Mouse (Mus musculus): Measurements from ENCODE around the gene Ppp1r1a. TPM values are rescaled to one million over a fixed set of nuclear protein-coding genes. Genes with fewer than 3 reads are reported as not detected.

Ppp1r1a gene
- polyA plus RNA-seq, 1 experiment from 2014 or later: 6.5 TPM

DNA sequence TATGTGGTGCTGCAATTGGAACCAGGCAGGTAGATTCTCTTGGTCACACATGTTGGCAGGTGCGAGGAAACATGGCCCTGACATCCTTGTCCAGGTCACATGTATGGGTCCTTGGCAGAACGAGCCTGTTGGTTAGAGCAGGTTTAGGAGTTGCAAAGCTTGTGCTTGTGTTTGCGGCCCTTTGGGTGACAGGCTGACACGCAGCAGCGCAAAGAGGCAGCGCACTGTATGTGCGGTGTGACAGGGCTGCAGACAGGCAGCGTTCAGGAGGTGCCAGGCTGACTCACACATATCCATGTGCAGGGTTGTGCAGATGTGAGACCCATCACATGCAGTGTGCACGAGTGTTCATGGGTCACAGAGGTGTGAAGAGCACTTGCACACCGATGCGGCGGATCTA is 34.1 kb downstream of the Ppp1r1a start:
- Histone ChIP-seq H3K9me3 (replicated peaks) (no peaks in the 10 kb centered on the region), H3K4me1 (peaks cover 18% of the 10 kb centered on the region), H3K36me3 (no peaks in the 10 kb centered on the region), H3K4me3 (peak overlapping the region; percentile 74), H3K27me3 (ENCODE audit: low read depth, poor library complexity, severe bottlenecking) (peaks cover 82% of the 10 kb centered on the region), H3K27ac (no peak overlapping the region)
- WGBS: 43% methylated on average over 12 of the region's 12 CpGs
- DNase-seq (ENCODE audit: low spot score): peak; percentile 40

DNA sequence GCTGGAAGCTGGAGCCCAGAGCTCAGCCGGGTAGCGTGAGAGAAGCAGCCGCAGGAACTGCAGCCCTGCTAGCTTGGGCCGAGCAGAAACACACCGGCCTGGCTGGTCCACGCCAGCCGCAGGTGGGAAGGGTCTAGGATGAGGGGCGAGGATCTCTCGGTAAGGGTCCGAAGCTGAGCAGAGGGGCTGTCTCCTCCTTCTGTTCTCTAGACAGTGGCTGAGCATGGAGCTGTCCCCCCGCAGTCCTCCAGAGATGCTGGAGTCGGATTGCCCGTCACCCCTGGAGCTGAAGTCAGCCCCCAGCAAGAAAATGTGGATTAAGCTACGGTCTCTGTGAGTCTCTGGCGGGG is 34.6 kb downstream of the Ppp1r1a start:
- peak overlapping the region; percentile 79 for H3K27ac ChIP-seq
- H3K9me3 ChIP-seq (replicated peaks): no peaks in the 10 kb centered on the region
- DNase-seq (ENCODE audit: low spot score): no peak
- H3K27me3 ChIP-seq (ENCODE audit: low read depth, poor library complexity, severe bottlenecking): peaks cover 79% of the 10 kb centered on the region
- 0% methylated on average over 14 of the region's 15 CpGs for WGBS
- peak overlapping the region; percentile 74 for H3K4me3 ChIP-seq
- H3K36me3 ChIP-seq: no peaks in the 10 kb centered on the region
- peaks cover 22% of the 10 kb centered on the region for H3K4me1 ChIP-seq

- no peaks in the 10 kb centered on the region for H3K36me3 ChIP-seq
- WGBS: 1% methylated on average over 62 of the region's 63 CpGs
- H3K27ac ChIP-seq: peak within 1 kb of the TSS; percentile 79
- H3K27me3 ChIP-seq (ENCODE audit: low read depth, poor library complexity, severe bottlenecking): peaks cover 75% of the 10 kb centered on the region
- peaks cover 28% of the 10 kb centered on the region for H3K4me1 ChIP-seq
- H3K4me3 ChIP-seq: peak within 1 kb of the TSS; percentile 74
- peak; percentile 71 for DNase-seq (ENCODE audit: low spot score)
- H3K9me3 ChIP-seq (replicated peaks): no peaks in the 10 kb centered on the region
Observed at GRCm38 (mm10) chr15:103502435-103503250, 35.2 kb downstream of the Ppp1r1a start, which contains the start of gene Pde1b. Gene Pde1b, plus strand, starts transcription at chr15:103503034.

GRCm38 (mm10) chr15:103501186-103501585 is 36.6 kb downstream of the Ppp1r1a start:
- H3K27me3 ChIP-seq (ENCODE audit: low read depth, poor library complexity, severe bottlenecking): peaks cover 62% of the 10 kb centered on the region
- WGBS: 83% methylated on average over 2 of the region's 2 CpGs

GRCm38 (mm10) chr15:103500723-103501122 is 37.1 kb downstream of the Ppp1r1a start:
- Histone ChIP-seq H3K27ac (no peak overlapping the region), H3K36me3 (no peaks in the 10 kb centered on the region), H3K9me3 (replicated peaks) (no peaks in the 10 kb centered on the region), H3K4me3 (no peak overlapping the region), H3K4me1 (peaks cover 35% of the 10 kb centered on the region), H3K27me3 (ENCODE audit: low read depth, poor library complexity, severe bottlenecking) (peaks cover 57% of the 10 kb centered on the region)
- no peak for DNase-seq (ENCODE audit: low spot score)
- 43% methylated on average over 1 of the region's 1 CpGs for WGBS

More at GRCm38 (mm10) chr15:103501186-103501585, 36.6 kb downstream of the Ppp1r1a start:
- Histone ChIP-seq H3K4me3 (no peak overlapping the region), H3K27ac (no peak overlapping the region), H3K4me1 (peaks cover 35% of the 10 kb centered on the region), H3K36me3 (no peaks in the 10 kb centered on the region), H3K9me3 (replicated peaks) (no peaks in the 10 kb centered on the region)
- no peak for DNase-seq (ENCODE audit: low spot score)

DNA sequence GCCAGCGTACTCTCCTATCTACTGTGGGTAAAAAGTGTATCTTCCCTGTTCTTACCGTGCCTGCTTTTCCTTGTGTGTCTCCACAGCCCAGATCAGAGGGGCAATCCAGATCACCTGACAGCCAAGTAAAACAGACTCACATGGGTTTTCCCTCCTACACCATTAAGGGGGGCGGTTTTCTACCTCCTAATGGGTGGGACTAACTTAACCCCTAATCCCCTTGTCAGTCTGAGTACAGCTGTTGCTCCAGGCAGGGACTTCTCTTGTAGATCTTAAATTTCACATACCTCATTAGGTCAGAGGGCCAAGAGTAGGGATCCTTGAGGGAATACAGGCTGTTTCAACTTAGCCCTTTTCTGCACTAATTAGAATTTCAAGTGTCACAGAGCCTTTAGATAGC is 39.6 kb downstream of the Ppp1r1a start:
- Histone ChIP-seq H3K9me3 (replicated peaks) (no peaks in the 10 kb centered on the region), H3K36me3 (no peaks in the 10 kb centered on the region), H3K4me3 (no peak overlapping the region), H3K27me3 (ENCODE audit: low read depth, poor library complexity, severe bottlenecking) (peaks cover 32% of the 10 kb centered on the region), H3K4me1 (peaks cover 28% of the 10 kb centered on the region), H3K27ac (no peak overlapping the region)
- WGBS: 18% methylated on average over 3 of the region's 3 CpGs
- no peak for DNase-seq (ENCODE audit: low spot score)

DNA sequence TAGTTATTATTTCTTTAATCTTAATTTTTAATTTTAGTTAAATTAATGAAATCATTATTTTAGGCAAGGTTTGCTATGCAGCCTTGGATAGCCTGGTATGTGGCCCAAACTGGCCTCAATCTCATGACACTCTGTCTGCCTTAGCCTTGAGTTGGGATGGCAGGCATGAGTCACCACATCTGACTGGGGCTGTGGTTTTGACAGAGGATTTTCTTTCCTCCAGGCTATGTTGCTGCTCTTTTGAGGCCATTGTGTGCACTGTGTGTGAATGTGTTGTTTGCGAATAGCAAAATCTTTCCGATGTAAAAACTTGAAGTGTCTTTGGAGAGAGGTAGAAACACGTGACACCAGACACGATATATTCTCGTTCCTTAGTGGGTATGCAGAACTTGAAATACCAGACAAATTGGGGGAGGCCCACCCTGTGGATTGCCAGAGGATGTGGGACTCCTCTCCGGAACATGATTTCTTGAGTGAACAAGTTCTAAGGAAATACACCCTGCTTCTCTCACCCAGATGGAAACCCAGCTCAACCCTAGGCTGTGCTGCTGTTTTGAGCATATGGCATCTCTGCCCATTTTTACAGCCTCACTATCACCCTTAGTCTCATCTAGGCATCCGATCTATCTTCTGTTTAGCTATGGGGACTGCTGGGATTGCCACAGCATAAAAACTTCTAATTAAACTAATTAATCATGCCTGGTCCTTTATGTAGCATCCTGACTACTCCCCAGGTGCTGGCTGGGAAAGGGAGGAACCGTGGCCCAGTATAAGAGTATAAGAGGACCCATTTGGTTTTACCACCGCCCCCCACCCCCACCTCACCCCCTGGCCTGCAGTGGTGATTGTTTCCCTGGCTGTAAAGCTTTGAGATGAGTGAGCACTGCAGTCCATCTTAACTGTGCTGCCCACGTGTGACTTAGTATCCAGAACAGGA is 41.3 kb downstream of the Ppp1r1a start:
- no peaks in the 10 kb centered on the region for H3K9me3 ChIP-seq (replicated peaks)
- DNase-seq (ENCODE audit: low spot score): no peak
- peaks cover 20% of the 10 kb centered on the region for H3K27me3 ChIP-seq (ENCODE audit: low read depth, poor library complexity, severe bottlenecking)
- peaks cover 16% of the 10 kb centered on the region for H3K4me1 ChIP-seq
- H3K4me3 ChIP-seq: no peak overlapping the region
- 65% methylated on average over 10 of the region's 10 CpGs for WGBS
- no peak overlapping the region for H3K27ac ChIP-seq
- H3K36me3 ChIP-seq: no peaks in the 10 kb centered on the region

GRCm38 (mm10) chr15:103488336-103488735 is 49.5 kb downstream of the Ppp1r1a start:
- peaks cover 2% of the 10 kb centered on the region; the same call in 1 of the 2 replicates for H3K27me3 ChIP-seq (ENCODE audit: low read depth, poor library complexity, severe bottlenecking)
- 74% methylated on average over 4 of the region's 4 CpGs for WGBS
- H3K36me3 ChIP-seq: no peaks in the 10 kb centered on the region

DNA sequence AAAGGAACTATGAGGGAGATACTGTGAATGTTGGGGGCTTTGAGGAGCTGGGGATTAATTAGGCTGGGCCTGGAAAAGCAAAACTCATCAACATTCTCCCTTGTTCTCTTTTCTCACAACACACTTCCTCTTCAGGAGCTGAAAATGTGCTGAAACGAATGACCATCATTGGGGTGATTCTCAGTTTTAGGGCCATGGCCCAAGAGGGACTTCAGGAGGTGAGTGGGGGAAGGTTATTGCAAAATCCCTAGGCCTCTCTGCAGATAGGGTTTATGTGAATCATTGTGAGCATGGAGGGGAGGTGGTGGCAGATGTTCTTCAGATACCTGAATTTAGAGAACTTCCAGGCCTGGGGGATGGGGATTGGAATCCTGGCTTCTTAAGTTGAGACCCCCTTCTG is 51.1 kb downstream of the Ppp1r1a start:
- H3K4me1 ChIP-seq: peaks cover 13% of the 10 kb centered on the region; the same call in 1 of the 2 replicates
- no peak overlapping the region for H3K4me3 ChIP-seq
- H3K36me3 ChIP-seq: no peaks in the 10 kb centered on the region
- no peak overlapping the region for H3K27ac ChIP-seq
- H3K27me3 ChIP-seq (ENCODE audit: low read depth, poor library complexity, severe bottlenecking): peaks cover 6% of the 10 kb centered on the region; the same call in 1 of the 2 replicates
- 55% methylated on average over 1 of the region's 1 CpGs for WGBS
- H3K9me3 ChIP-seq (replicated peaks): no peaks in the 10 kb centered on the region
- no peak for DNase-seq (ENCODE audit: low spot score)

More at GRCm38 (mm10) chr15:103488336-103488735, 49.5 kb downstream of the Ppp1r1a start:
- DNase-seq (ENCODE audit: low spot score): no peak
- Histone ChIP-seq H3K4me1 (peaks cover 13% of the 10 kb centered on the region; the same call in 1 of the 2 replicates), H3K27ac (no peak overlapping the region), H3K9me3 (replicated peaks) (no peaks in the 10 kb centered on the region), H3K4me3 (no peak overlapping the region)

DNA sequence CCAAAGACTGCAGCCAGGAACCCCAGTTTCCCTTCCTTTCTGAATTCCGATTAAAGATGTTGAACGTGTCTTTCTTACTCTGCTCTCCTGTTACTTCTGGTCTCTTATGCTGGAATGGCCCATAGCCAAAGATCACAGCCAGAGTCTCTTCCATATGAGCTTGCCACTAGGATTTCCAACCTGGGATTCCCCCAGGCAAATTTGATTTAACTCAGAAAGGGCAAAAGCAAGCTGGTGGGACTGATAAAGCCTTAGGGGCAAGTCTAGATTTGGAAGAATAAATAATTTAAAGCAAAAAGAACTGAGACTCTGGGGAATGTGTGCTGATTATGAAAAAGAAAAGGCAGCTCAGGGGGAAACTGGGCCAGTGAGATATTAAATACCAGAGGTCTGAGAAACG is 52.7 kb downstream of the Ppp1r1a start:
- no peak for DNase-seq (ENCODE audit: low spot score)
- no peaks in the 10 kb centered on the region for H3K36me3 ChIP-seq
- H3K4me1 ChIP-seq: peaks cover 13% of the 10 kb centered on the region; the same call in 1 of the 2 replicates
- 69% methylated on average over 3 of the region's 3 CpGs for WGBS
- no peaks in the 10 kb centered on the region for H3K9me3 ChIP-seq (replicated peaks)
- peaks cover 6% of the 10 kb centered on the region; the same call in 1 of the 2 replicates for H3K27me3 ChIP-seq (ENCODE audit: low read depth, poor library complexity, severe bottlenecking)
- no peak overlapping the region for H3K4me3 ChIP-seq
- no peak overlapping the region for H3K27ac ChIP-seq

DNA sequence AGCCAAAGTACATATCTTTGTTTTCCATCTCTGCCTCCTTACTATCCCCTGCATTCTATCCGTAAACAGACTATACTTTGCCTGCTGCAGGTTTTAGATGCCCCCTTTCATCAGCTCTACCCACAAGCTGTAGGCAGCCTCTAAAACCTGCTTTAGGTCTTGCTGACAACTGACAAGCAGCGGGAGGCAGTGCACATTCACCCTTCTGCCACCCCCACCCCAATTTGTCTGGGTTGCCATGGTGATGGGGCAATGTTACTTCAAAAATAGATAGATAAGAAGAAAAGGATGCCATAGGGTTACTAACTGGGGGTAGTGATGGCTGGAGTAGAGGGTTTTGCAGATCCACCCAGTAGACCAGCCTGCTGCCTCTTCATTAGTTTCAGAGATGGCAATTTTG is 53.3 kb downstream of the Ppp1r1a start:
- H3K36me3 ChIP-seq: no peaks in the 10 kb centered on the region
- DNase-seq (ENCODE audit: low spot score): no peak
- no peak overlapping the region for H3K27ac ChIP-seq
- peaks cover 6% of the 10 kb centered on the region; the same call in 1 of the 2 replicates for H3K27me3 ChIP-seq (ENCODE audit: low read depth, poor library complexity, severe bottlenecking)
- H3K4me1 ChIP-seq: peaks cover 13% of the 10 kb centered on the region; the same call in 1 of the 2 replicates
- H3K4me3 ChIP-seq: no peak overlapping the region
- 41% methylated on average over 2 of the region's 2 CpGs for WGBS
- no peaks in the 10 kb centered on the region for H3K9me3 ChIP-seq (replicated peaks)

DNA sequence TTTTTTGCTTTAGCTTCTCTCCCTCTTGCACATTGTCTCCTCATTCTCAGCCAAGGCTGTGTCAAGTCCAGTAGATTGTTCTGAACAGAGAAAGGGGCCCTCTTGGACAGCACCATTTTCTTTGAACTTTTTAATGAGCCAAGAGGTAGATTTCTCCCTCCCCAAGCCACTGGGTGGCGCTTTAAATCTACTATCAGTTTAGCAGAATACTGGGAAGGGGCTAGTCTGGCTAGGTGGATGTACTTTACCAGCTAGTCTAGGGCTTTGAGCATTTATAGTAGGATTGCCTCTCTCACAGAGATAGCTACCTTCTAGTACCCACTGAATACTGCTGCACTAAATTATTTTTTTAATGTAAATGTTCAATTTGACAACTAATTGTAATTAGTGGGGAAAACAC is 55.3 kb downstream of the Ppp1r1a start:
- no peak for DNase-seq (ENCODE audit: low spot score)
- no peaks in the 10 kb centered on the region for H3K9me3 ChIP-seq (replicated peaks)
- H3K4me1 ChIP-seq: peaks cover 11% of the 10 kb centered on the region; the same call in 1 of the 2 replicates
- no peaks in the 10 kb centered on the region for H3K36me3 ChIP-seq
- no peak overlapping the region for H3K27ac ChIP-seq
- H3K27me3 ChIP-seq (ENCODE audit: low read depth, poor library complexity, severe bottlenecking): peaks cover 6% of the 10 kb centered on the region; the same call in 1 of the 2 replicates
- no peak overlapping the region for H3K4me3 ChIP-seq
- WGBS: 0% methylated on average over 1 of the region's 1 CpGs

All from limb, embryonic 10.5 days (tissue).